ENCODE assay signal across 30 mouse cellular contexts in the genomic region with DNA sequence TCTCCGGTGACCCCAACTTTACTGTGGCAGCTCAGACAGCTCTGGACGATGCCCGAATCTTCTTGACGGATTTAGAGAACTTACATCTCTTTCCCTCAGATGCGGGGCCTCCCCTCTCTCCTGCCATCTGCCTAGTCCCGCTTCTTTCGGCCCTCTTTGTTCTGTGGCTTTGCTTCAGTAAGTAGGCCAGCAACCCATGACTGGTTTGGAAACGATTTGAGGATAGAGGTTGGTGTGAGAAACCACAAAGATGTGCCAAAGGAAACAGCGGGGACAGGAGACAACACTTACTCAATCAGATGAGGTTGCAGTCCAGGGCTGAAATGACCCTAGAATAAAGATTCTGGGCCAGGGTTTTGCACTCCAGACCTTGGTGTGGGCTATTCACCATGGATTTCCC. TPM values are rescaled to one million over a fixed set of nuclear protein-coding genes. Genes with fewer than 3 reads are reported as not detected.
DNase-seq lines count a peak whose midpoint lies in the region; ATAC-seq and TF ChIP-seq lines count a peak whose summit lies in the region.
"Had no signal": no experiment of that assay in that cellular context is flagged by ENCODE, and none has a peak within 500 bp of the region (broad histone marks: within the 10 kb centered on the region; RNA-seq: fewer than 3 reads in every experiment).

No protein-coding gene starts in this region.

- H3K27ac ChIP-seq in heart, embryonic 13.5 days (replicated peaks) = no peak overlapping the region
- no peak overlapping the region for H3K27ac ChIP-seq in midbrain, embryonic 12.5 days (replicated peaks)
- H3K27ac ChIP-seq in midbrain, embryonic 13.5 days = no peak overlapping the region
- no peak overlapping the region for H3K27ac ChIP-seq in ES-Bruce4 (ENCODE audit: insufficient read depth, low read length)
- H3K27ac ChIP-seq: embryonic facial prominence, embryonic 15.5 days; heart, embryonic 15.5 days; left cerebral cortex, adult 2 months; liver, embryonic 15.5 days; neural tube, embryonic 13.5 days had no signal

- no peak for ATAC-seq in heart, embryonic 13.5 days (ENCODE audit: extremely low read depth, insufficient number of reproducible peaks, low FRiP score, low TSS enrichment)
- ATAC-seq in midbrain, embryonic 12.5 days (ENCODE audit: low FRiP score, low read depth) = no peak
- no peak for ATAC-seq in midbrain, embryonic 13.5 days
- peak; percentile 34; the same call in 1 of the 2 replicates for ATAC-seq in granulocyte monocyte progenitor cell, adult 5-6 weeks (replicated peaks; ENCODE audit: poor library complexity, severe bottlenecking)
- ATAC-seq: forebrain, embryonic 16.5 days; Patski had no signal

- TF ChIP-seq POLR2A in ES-Bruce4 (IDR thresholded peaks at IDR 0.05; ENCODE audit: insufficient read depth, low read length) = no peak

- H3K27me3 ChIP-seq in heart, embryonic 13.5 days (replicated peaks) = peaks cover 43% of the 10 kb centered on the region
- H3K27me3 ChIP-seq in midbrain, embryonic 12.5 days = peaks cover 44% of the 10 kb centered on the region
- H3K27me3 ChIP-seq in midbrain, embryonic 13.5 days = peaks cover 37% of the 10 kb centered on the region
- H3K27me3 ChIP-seq in ES-Bruce4 (ENCODE audit: control insufficient read depth, insufficient read depth, low read length, poor library complexity, severe bottlenecking) = no peaks in the 10 kb centered on the region
- H3K27me3 ChIP-seq: Patski had no signal

- H3K4me2 ChIP-seq in heart, embryonic 13.5 days = 0 out of 2 replicates have a peak overlapping the region, but pooled peaks have one; percentile 91
- no peak overlapping the region for H3K4me2 ChIP-seq in midbrain, embryonic 12.5 days (replicated peaks)
- no peak overlapping the region for H3K4me2 ChIP-seq in midbrain, embryonic 13.5 days (replicated peaks)
- H3K4me2 ChIP-seq: embryonic facial prominence, embryonic 15.5 days; liver, embryonic 15.5 days; neural tube, embryonic 13.5 days had no signal

- H3K9me3 ChIP-seq in heart, embryonic 13.5 days = no peaks in the 10 kb centered on the region
- no peaks in the 10 kb centered on the region for H3K9me3 ChIP-seq in midbrain, embryonic 12.5 days
- H3K9me3 ChIP-seq in midbrain, embryonic 13.5 days = no peaks in the 10 kb centered on the region
- H3K9me3 ChIP-seq in ES-Bruce4 (replicated peaks; ENCODE audit: control insufficient read depth, insufficient read depth, low read length, poor library complexity, severe bottlenecking) = no peaks in the 10 kb centered on the region
- H3K9me3 ChIP-seq: embryonic facial prominence, embryonic 15.5 days; heart, embryonic 15.5 days; liver, embryonic 15.5 days; neural tube, embryonic 13.5 days had no signal

- TF ChIP-seq CTCF in ES-Bruce4 (IDR thresholded peaks at IDR 0.05; ENCODE audit: low read depth, low read length) = no peak

- peaks cover 37% of the 10 kb centered on the region for H3K4me1 ChIP-seq in heart, embryonic 13.5 days
- peaks cover 19% of the 10 kb centered on the region for H3K4me1 ChIP-seq in midbrain, embryonic 12.5 days
- H3K4me1 ChIP-seq in midbrain, embryonic 13.5 days (replicated peaks) = peaks cover 9% of the 10 kb centered on the region
- peaks cover 5% of the 10 kb centered on the region for H3K4me1 ChIP-seq in ES-Bruce4 (ENCODE audit: control insufficient read depth, insufficient read depth, low read length)

- WGBS in heart, embryonic 13.5 days = 58% methylated on average over 9 of the region's 9 CpGs
- 40% methylated on average over 9 of the region's 9 CpGs for WGBS in midbrain, embryonic 12.5 days
- 32% methylated on average over 9 of the region's 9 CpGs for WGBS in midbrain, embryonic 13.5 days

- DNase-seq in heart, postnatal 14 days = no peak
- DNase-seq in right cerebral cortex, postnatal 4 days = no peak
- DNase-seq: adrenal gland, adult 2 months; cerebellum, adult 11 months; cerebellum, postnatal 10 days; gastrocnemius, postnatal 14 days; kidney, adult 18-20 months; kidney, postnatal 4 days; lung, postnatal 4 days; thymus, adult 2 months; thymus, postnatal 4 days had no signal

- no peaks in the 10 kb centered on the region for H3K36me3 ChIP-seq in heart, embryonic 13.5 days
- no peaks in the 10 kb centered on the region for H3K36me3 ChIP-seq in midbrain, embryonic 12.5 days
- H3K36me3 ChIP-seq in midbrain, embryonic 13.5 days = no peaks in the 10 kb centered on the region
- no peaks in the 10 kb centered on the region for H3K36me3 ChIP-seq in ES-Bruce4 (ENCODE audit: control insufficient read depth, insufficient read depth, low read length, poor library complexity, severe bottlenecking)
- H3K36me3 ChIP-seq: embryonic facial prominence, embryonic 15.5 days; heart, embryonic 15.5 days; liver, embryonic 15.5 days; neural tube, embryonic 13.5 days had no signal

- TF ChIP-seq EP300 in ES-Bruce4 (IDR thresholded peaks at IDR 0.05; ENCODE audit: insufficient read depth, low read depth, low read length) = no peak

- H3K4me3 ChIP-seq in heart, embryonic 13.5 days = no peak overlapping the region
- H3K4me3 ChIP-seq in midbrain, embryonic 12.5 days = 0 out of 2 replicates have a peak overlapping the region, but pooled peaks have one; percentile 1
- H3K4me3 ChIP-seq in midbrain, embryonic 13.5 days (replicated peaks) = no peak overlapping the region
- peak overlapping the region; percentile 13; the same call in 1 of the 2 replicates for H3K4me3 ChIP-seq in ES-Bruce4 (ENCODE audit: low read depth, low read length)
- H3K4me3 ChIP-seq: embryonic facial prominence, embryonic 15.5 days; heart, embryonic 15.5 days; left cerebral cortex, adult 2 months; liver, embryonic 15.5 days; myocyte; neural tube, embryonic 13.5 days had no signal

- intact Hi-C loops in heart, postnatal 14 days (cut with DNase I) = no loop called here

- H3K9ac ChIP-seq in heart, embryonic 13.5 days = no peak overlapping the region
- no peak overlapping the region for H3K9ac ChIP-seq in midbrain, embryonic 12.5 days (replicated peaks)
- H3K9ac ChIP-seq in midbrain, embryonic 13.5 days (replicated peaks) = no peak overlapping the region
- H3K9ac ChIP-seq in ES-Bruce4 (ENCODE audit: low read depth, poor library complexity, severe bottlenecking) = no peak overlapping the region
- H3K9ac ChIP-seq: embryonic facial prominence, embryonic 15.5 days; heart, embryonic 15.5 days; liver, embryonic 15.5 days; neural tube, embryonic 13.5 days had no signal

RNA-seq across cellular contexts. Expression of a gene that starts 3.5 kb away (rescaled TPM):
- polyA plus RNA-seq in heart, embryonic 13.5 days (2015; fragmentation: Nextera tagmentation; extraction: Ambion mirVana) = 7.4 and 7.5 TPM in 2 replicates
- 100 to 1,000 TPM; 219 to 221 TPM for total RNA-seq in heart, postnatal 14 days (2021)
- polyA plus RNA-seq in midbrain, embryonic 12.5 days (2016; fragmentation: Nextera tagmentation; extraction: Ambion mirVana) = 0.89 and 1.0 TPM in 2 replicates
- 0.62 and 0.76 TPM in 2 replicates for polyA plus RNA-seq in midbrain, embryonic 13.5 days (2015; fragmentation: Nextera tagmentation; extraction: Ambion mirVana)
- polyA plus RNA-seq in ES-Bruce4 (2011; ENCODE audit: insufficient read depth, insufficient read length, low read depth, missing spikeins) = 0.88 and 1.2 TPM in 2 replicates
- not detected in 2 replicates for total RNA-seq in granulocyte monocyte progenitor cell, adult 5-6 weeks (2014; fragmentation: Nextera tagmentation)
- not detected in 2 replicates for total RNA-seq in granulocyte monocyte progenitor cell, adult 5-6 weeks (2017)
- total RNA-seq: hematopoietic stem cell, adult 5-6 weeks; megakaryocyte-erythroid progenitor cell, adult 5-6 weeks had no signal
- polyA plus RNA-seq: Patski; small intestine, adult 2 months had no signal

RNA-seq across cellular contexts. Expression of a gene that starts 29.3 kb away (rescaled TPM):
- polyA plus RNA-seq in heart, embryonic 13.5 days (2015; fragmentation: Nextera tagmentation; extraction: Ambion mirVana) = 156 and 165 TPM in 2 replicates
- 100 to 1,000 TPM; 512 to 552 TPM for total RNA-seq in heart, postnatal 14 days (2021)
- 52.7 and 53.6 TPM in 2 replicates for polyA plus RNA-seq in midbrain, embryonic 12.5 days (2016; fragmentation: Nextera tagmentation; extraction: Ambion mirVana)
- polyA plus RNA-seq in midbrain, embryonic 13.5 days (2015; fragmentation: Nextera tagmentation; extraction: Ambion mirVana) = 52.2 and 57.6 TPM in 2 replicates
- polyA plus RNA-seq in ES-Bruce4 (2011; ENCODE audit: insufficient read depth, insufficient read length, low read depth, missing spikeins) = 450 and 464 TPM in 2 replicates
- total RNA-seq in granulocyte monocyte progenitor cell, adult 5-6 weeks (2014; fragmentation: Nextera tagmentation) = 80.1 and 110 TPM in 2 replicates
- 79.0 and 80.5 TPM in 2 replicates for total RNA-seq in granulocyte monocyte progenitor cell, adult 5-6 weeks (2017)

RNA-seq across cellular contexts. Expression of a gene that starts 48.3 kb away (rescaled TPM):
- polyA plus RNA-seq in heart, embryonic 13.5 days (2015; fragmentation: Nextera tagmentation; extraction: Ambion mirVana) = 1.6 and 1.7 TPM in 2 replicates
- 1 to 10 TPM; 3.7 to 4.5 TPM for total RNA-seq in heart, postnatal 14 days (2021)
- polyA plus RNA-seq in midbrain, embryonic 12.5 days (2016; fragmentation: Nextera tagmentation; extraction: Ambion mirVana) = 1.6 and 2.0 TPM in 2 replicates
- 0.81 and 1.7 TPM in 2 replicates for polyA plus RNA-seq in midbrain, embryonic 13.5 days (2015; fragmentation: Nextera tagmentation; extraction: Ambion mirVana)
- 1.1 and 1.7 TPM in 2 replicates for polyA plus RNA-seq in ES-Bruce4 (2011; ENCODE audit: insufficient read depth, insufficient read length, low read depth, missing spikeins)
- not detected in 2 replicates for total RNA-seq in granulocyte monocyte progenitor cell, adult 5-6 weeks (2014; fragmentation: Nextera tagmentation)
- total RNA-seq in granulocyte monocyte progenitor cell, adult 5-6 weeks (2017) = not detected in 2 replicates
- total RNA-seq: adrenal gland, adult 2 months; adrenal gland, postnatal 4 days; hematopoietic stem cell, adult 5-6 weeks; left cerebral cortex, adult 2 months; left cerebral cortex, postnatal 36 days; megakaryocyte-erythroid progenitor cell, adult 5-6 weeks had no signal
- polyA plus RNA-seq: adrenal gland, adult 2 months; cortical plate, adult 2 months; small intestine, adult 2 months; thymus, adult 2 months had no signal

Comparison
In these comparisons a context has a peak if more than half of its experiments do, and no peak if none do; other contexts are left out.
1. H3K4me3 ChIP-seq: peak in midbrain, embryonic 12.5 days (single experiment) and ES-Bruce4 (single experiment); none in heart, embryonic 13.5 days (single experiment) and midbrain, embryonic 13.5 days (single experiment).